Mouse (Mus musculus) CH12.LX (cell line): ENCODE measurements around the gene Gtf3c1.

Source experiments
- CTCF ChIP-seq, 2 experiments: IDR thresholded peaks in 1 of 2; conservative IDR thresholded peaks in 1 of 2; 2 replicates each; pipeline ENCODE4 v1.5.1; 2011 to 2012; ENCODE audit warnings: low read depth in 2 of 2, low read length in 2 of 2, improper control_type of control experiment in 1 of 2, inconsistent platforms in 1 of 2, mild to moderate bottlenecking in 1 of 2, moderate library complexity in 1 of 2
- E2F4 ChIP-seq: IDR thresholded peaks from 2 replicates; pipeline ENCODE4 v1.6.1; 2011; ENCODE audit warnings: low read depth, low read length, improper control_type of control experiment; ENCODE audit not compliant: insufficient replicate concordance
- POLR2A ChIP-seq: IDR thresholded peaks from 2 replicates; pipeline ENCODE4 v1.6.1; 2011; ENCODE audit warnings: low read depth, mild to moderate bottlenecking, improper control_type of control experiment, low read length
- RAD21 ChIP-seq: IDR thresholded peaks from 2 replicates; pipeline ENCODE4 v1.6.1; 2011; ENCODE audit warnings: low read depth, mild to moderate bottlenecking, low read length, improper control_type of control experiment, moderate library complexity
- TCF12 ChIP-seq: IDR thresholded peaks from 2 replicates; pipeline ENCODE4 v1.6.1; 2014; ENCODE audit warnings: low read depth, mild to moderate bottlenecking, inconsistent platforms, low read length, improper control_type of control experiment
- USF1 ChIP-seq: IDR thresholded peaks from 2 replicates; pipeline ENCODE4 v1.6.1; 2014; ENCODE audit warnings: low read depth, mild to moderate bottlenecking, inconsistent platforms, low read length, improper control_type of control experiment

GRCm38 (mm10) chr7:125603185-125603631 lies 104.4 kb downstream of the Gtf3c1 start, which contains the start of gene Il21r:
- TF ChIP-seq TCF12: peak; percentile 95
- TF ChIP-seq USF1: no peak
- peak; percentile 86 for TF ChIP-seq POLR2A
- TF ChIP-seq E2F4: no peak
- TF ChIP-seq CTCF (conservative IDR thresholded peaks at IDR 0.05 in 1 of 2, IDR thresholded peaks at IDR 0.05 in 1 of 2; ENCODE audit: low read depth in 2 of 2, low read length in 2 of 2): no peak
- TF ChIP-seq RAD21: no peak; the same call in 1 of the 2 replicates
